Mouse (Mus musculus): ENCODE measurements around the gene Cldn2. TPM values are rescaled to one million over a fixed set of nuclear protein-coding genes. Genes with fewer than 3 reads are reported as not detected.

Cldn2 gene
- total and polyA plus RNA-seq, 3 experiments, result not detected

Other genes starting within 250 kb of the Cldn2 start
- 19.6 and 23.1 TPM in 2 replicates for gene Rnf128, start 237.5 kb upstream of the Cldn2 start, total RNA-seq (2012; rRNA removed)
- 10 to 100 TPM in 1 of 2 experiments, not detected in 1; 16.2 TPM for gene Rnf128, start 237.5 kb upstream of the Cldn2 start, polyA plus RNA-seq (2012; ENCODE audit: insufficient read depth in 1 of 2, insufficient read length in 2 of 2, low read depth in 1 of 2, low replicate concordance in 2 of 2, missing spikeins in 1 of 2)
- 5.2 and 6.0 TPM in 2 replicates for gene Tbc1d8b, start 115.8 kb upstream of the Cldn2 start, total RNA-seq (2012; rRNA removed)
- gene Tbc1d8b, start 115.8 kb upstream of the Cldn2 start, polyA plus RNA-seq (2012; ENCODE audit: insufficient read depth in 1 of 2, insufficient read length in 2 of 2, low read depth in 1 of 2, low replicate concordance in 2 of 2, missing spikeins in 1 of 2), result 1 to 10 TPM in 1 of 2 experiments, not detected in 1; 6.2 TPM
- not detected in 2 replicates for gene Gm15013, start 86.3 kb upstream of the Cldn2 start, total RNA-seq (2012; rRNA removed)
- gene Gm15013, start 86.3 kb upstream of the Cldn2 start, polyA plus RNA-seq (2012; ENCODE audit: insufficient read depth in 1 of 2, insufficient read length in 2 of 2, low read depth in 1 of 2, low replicate concordance in 2 of 2, missing spikeins in 1 of 2), result under 1 TPM in 1 of 2 experiments, not detected in 1; 0.61 TPM
- not detected in 2 replicates for gene Ripply1, start 18.5 kb upstream of the Cldn2 start, total RNA-seq (2012; rRNA removed)
- not detected for gene Ripply1, start 18.5 kb upstream of the Cldn2 start, polyA plus RNA-seq (2012; ENCODE audit: insufficient read depth in 1 of 2, insufficient read length in 2 of 2, low read depth in 1 of 2, low replicate concordance in 2 of 2, missing spikeins in 1 of 2)
- 4.2 and 4.6 TPM in 2 replicates for gene Morc4, start 70.8 kb downstream of the Cldn2 start, total RNA-seq (2012; rRNA removed)
- 100 to 1,000 TPM in 1 of 2 experiments, 10 to 100 TPM in 1; 20.4 to 221 TPM for gene Morc4, start 70.8 kb downstream of the Cldn2 start, polyA plus RNA-seq (2012; ENCODE audit: insufficient read depth in 1 of 2, insufficient read length in 2 of 2, low read depth in 1 of 2, low replicate concordance in 2 of 2, missing spikeins in 1 of 2)
- 8.8 and 9.4 TPM in 2 replicates for gene Rbm41, start 197.8 kb downstream of the Cldn2 start, total RNA-seq (2012; rRNA removed)
- gene Rbm41, start 197.8 kb downstream of the Cldn2 start, polyA plus RNA-seq (2012; ENCODE audit: insufficient read depth in 1 of 2, insufficient read length in 2 of 2, low read depth in 1 of 2, low replicate concordance in 2 of 2, missing spikeins in 1 of 2), result 1 to 10 TPM in 1 of 2 experiments, not detected in 1; 9.1 TPM